ENCODE assay signal across 8 mouse cellular contexts in genomic region chr11:79080965-79081891, GRCm38 (mm10).
DNase-seq lines count a peak whose midpoint lies in the region; ATAC-seq and TF ChIP-seq lines count a peak whose summit lies in the region.

No protein-coding gene starts in this region.

- H3K36me3 ChIP-seq in heart, embryonic 13.5 days: no peaks in the 10 kb centered on the region
- H3K36me3 ChIP-seq in forebrain, embryonic 12.5 days (replicated peaks): no peaks in the 10 kb centered on the region

- H3K4me1 ChIP-seq in heart, embryonic 13.5 days: peaks cover 79% of the 10 kb centered on the region
- peaks cover 30% of the 10 kb centered on the region for H3K4me1 ChIP-seq in lung, adult 2 months (ENCODE audit: control insufficient read depth, insufficient read depth, low read length)
- 0 out of 2 replicates have a peak, but pooled peaks cover 3% of the 10 kb centered on the region for H3K4me1 ChIP-seq in forebrain, embryonic 12.5 days

- H3K27ac ChIP-seq in heart, embryonic 13.5 days (replicated peaks): peak overlapping the region; percentile 67
- no peak overlapping the region for H3K27ac ChIP-seq in forebrain, embryonic 12.5 days

- no peaks in the 10 kb centered on the region for H3K27me3 ChIP-seq in heart, embryonic 13.5 days (replicated peaks)
- no peaks in the 10 kb centered on the region for H3K27me3 ChIP-seq in forebrain, embryonic 12.5 days

- H3K4me2 ChIP-seq in heart, embryonic 13.5 days: no peak overlapping the region
- H3K4me2 ChIP-seq in forebrain, embryonic 12.5 days: no peak overlapping the region

- ATAC-seq in heart, embryonic 13.5 days (ENCODE audit: extremely low read depth, insufficient number of reproducible peaks, low FRiP score, low TSS enrichment): no peak
- ATAC-seq in megakaryocyte-erythroid progenitor cell, adult 5-6 weeks (replicated peaks; ENCODE audit: low FRiP score, low TSS enrichment, poor library complexity, severe bottlenecking): no peak
- no peak for ATAC-seq in forebrain, embryonic 12.5 days (ENCODE audit: low FRiP score)

- no peak overlapping the region for H3K4me3 ChIP-seq in heart, embryonic 13.5 days
- H3K4me3 ChIP-seq in lung, adult 2 months (replicated peaks; ENCODE audit: extremely low read depth, low read depth, low read length): no peak overlapping the region
- H3K4me3 ChIP-seq in forebrain, embryonic 12.5 days (replicated peaks): no peak overlapping the region

- 59% methylated on average over 16 of the region's 16 CpGs for whole genome bisulfite sequencing in heart, embryonic 13.5 days
- WGBS in lung, adult 2 months: 45% methylated on average over 16 of the region's 16 CpGs
- WGBS in forebrain, embryonic 12.5 days: 90% methylated on average over 16 of the region's 16 CpGs

- no peaks in the 10 kb centered on the region for H3K9me3 ChIP-seq in heart, embryonic 13.5 days
- no peaks in the 10 kb centered on the region for H3K9me3 ChIP-seq in forebrain, embryonic 12.5 days

- no peak for TF ChIP-seq CTCF in lung, adult 2 months (IDR thresholded peaks at IDR 0.05; ENCODE audit: insufficient read depth, low read length)

- DNase-seq in 3T3-L1 (ENCODE audit: low read depth, low spot score) (peak; percentile 86), adipocyte (ENCODE audit: low spot score) (peak; percentile 96)
- peak; percentile 43 for DNase-seq in lung, adult 2 months
- DNase-seq in right cerebral cortex, adult 2 months (ENCODE audit: low spot score in 2 of 2): no peak
- DNase-seq in thymus, postnatal 36 days: no peak

- TF ChIP-seq POLR2A in lung, adult 2 months (IDR thresholded peaks at IDR 0.05; ENCODE audit: borderline replicate concordance, extremely low read depth, low read depth, low read length): no peak

- H3K9ac ChIP-seq in heart, embryonic 13.5 days: no peak overlapping the region
- H3K9ac ChIP-seq in forebrain, embryonic 12.5 days: no peak overlapping the region

Comparison
In these comparisons a context has a peak if more than half of its experiments do, and no peak if none do; other contexts are left out.
1. DNase-seq: peak in 3T3-L1 (single experiment), adipocyte (single experiment) and lung, adult 2 months (single experiment); none in right cerebral cortex, adult 2 months (0 of 2) and thymus, postnatal 36 days (0 of 2).